ENCODE assay signal across 29 mouse cellular contexts in the genomic region with DNA sequence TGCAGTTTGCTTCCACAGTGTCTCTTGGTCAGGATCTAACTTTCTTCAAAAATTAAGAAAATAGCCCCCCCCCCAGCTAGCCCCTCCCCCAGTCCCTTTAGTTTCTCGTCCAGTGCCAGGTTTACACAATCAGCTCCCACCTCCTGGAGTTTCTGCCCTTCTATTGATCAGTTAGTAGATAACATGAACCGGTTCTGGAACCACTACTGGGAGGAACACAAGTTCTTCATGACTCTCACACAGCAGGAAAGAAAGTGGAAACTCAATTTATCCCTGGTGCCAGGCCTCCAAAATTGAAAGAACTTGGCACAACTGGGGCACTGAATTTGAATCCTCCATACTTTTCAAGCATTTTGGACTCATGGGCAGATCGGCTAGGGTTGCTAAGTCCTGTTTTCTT.
"Had no signal": no experiment of that assay in that cellular context is flagged by ENCODE, and none has a peak within 500 bp of the region (broad histone marks: within the 10 kb centered on the region; RNA-seq: fewer than 3 reads in every experiment).

No protein-coding gene starts in this region.

- H3K9me3 ChIP-seq: limb, embryonic 10.5 days; limb, embryonic 12.5 days; limb, embryonic 13.5 days; limb, embryonic 15.5 days; liver, embryonic 13.5 days; liver, embryonic 15.5 days; lung, embryonic 15.5 days; megakaryocyte, embryonic 14.5 days; midbrain, embryonic 10.5 days; midbrain, embryonic 12.5 days; midbrain, embryonic 13.5 days; midbrain, embryonic 15.5 days; neural tube, embryonic 12.5 days had no signal

- ATAC-seq: lung, postnatal 0 days; midbrain, embryonic 15.5 days; midbrain, embryonic 16.5 days had no signal

- H3K4me2 ChIP-seq: limb, embryonic 12.5 days; limb, embryonic 13.5 days; limb, embryonic 15.5 days; liver, embryonic 13.5 days; liver, embryonic 15.5 days; lung, embryonic 14.5 days; lung, embryonic 15.5 days; midbrain, embryonic 11.5 days; midbrain, embryonic 12.5 days; midbrain, embryonic 13.5 days; midbrain, embryonic 15.5 days; neural tube, embryonic 12.5 days had no signal

- H3K4me1 ChIP-seq: limb, embryonic 10.5 days; limb, embryonic 12.5 days; limb, embryonic 13.5 days; limb, embryonic 15.5 days; liver, embryonic 13.5 days; liver, embryonic 15.5 days; lung, embryonic 15.5 days; megakaryocyte, embryonic 14.5 days; midbrain, embryonic 10.5 days; midbrain, embryonic 12.5 days; midbrain, embryonic 13.5 days; midbrain, embryonic 15.5 days; neural tube, embryonic 12.5 days had no signal

- DNase-seq: left cerebral cortex, postnatal 4 days; liver, embryonic 13.5 days; lung, adult 18-20 months; lung, adult 2 months; lung, embryonic 14.5 days; lung, postnatal 10 days; lung, postnatal 14 days; lung, postnatal 36 days; lung, postnatal 4 days; midbrain, embryonic 14.5 days had no signal

- H3K27me3 ChIP-seq: limb, embryonic 12.5 days; limb, embryonic 13.5 days; limb, embryonic 15.5 days; liver, embryonic 13.5 days; liver, embryonic 15.5 days; lung, embryonic 15.5 days; midbrain, embryonic 12.5 days; midbrain, embryonic 13.5 days; midbrain, embryonic 15.5 days; neural tube, embryonic 12.5 days had no signal

- H3K9ac ChIP-seq: limb, embryonic 12.5 days; limb, embryonic 13.5 days; limb, embryonic 15.5 days; liver, embryonic 13.5 days; liver, embryonic 14.5 days; liver, embryonic 15.5 days; lung, embryonic 14.5 days; lung, embryonic 15.5 days; midbrain, embryonic 12.5 days; midbrain, embryonic 13.5 days; midbrain, embryonic 15.5 days; neural tube, embryonic 12.5 days had no signal

- H3K27ac ChIP-seq: left cerebral cortex, adult 2 months; limb, embryonic 10.5 days; limb, embryonic 12.5 days; limb, embryonic 13.5 days; limb, embryonic 15.5 days; liver, embryonic 13.5 days; liver, embryonic 14.5 days; liver, embryonic 15.5 days; lung, embryonic 15.5 days; macrophage; midbrain, embryonic 10.5 days; midbrain, embryonic 12.5 days; midbrain, embryonic 13.5 days; midbrain, embryonic 15.5 days; neural tube, embryonic 12.5 days had no signal

- H3K4me3 ChIP-seq: left cerebral cortex, adult 2 months; limb, embryonic 10.5 days; limb, embryonic 12.5 days; limb, embryonic 13.5 days; limb, embryonic 15.5 days; liver, embryonic 13.5 days; liver, embryonic 15.5 days; lung, embryonic 15.5 days; megakaryocyte, embryonic 14.5 days; midbrain, embryonic 10.5 days; midbrain, embryonic 12.5 days; midbrain, embryonic 13.5 days; midbrain, embryonic 15.5 days; myocyte; neural tube, embryonic 12.5 days had no signal

- H3K36me3 ChIP-seq: limb, embryonic 10.5 days; limb, embryonic 12.5 days; limb, embryonic 13.5 days; limb, embryonic 15.5 days; liver, embryonic 13.5 days; liver, embryonic 15.5 days; lung, embryonic 15.5 days; midbrain, embryonic 10.5 days; midbrain, embryonic 12.5 days; midbrain, embryonic 13.5 days; midbrain, embryonic 15.5 days; neural tube, embryonic 12.5 days had no signal
